ENCODE assay signal across 8 mouse cellular contexts in the genomic region with DNA sequence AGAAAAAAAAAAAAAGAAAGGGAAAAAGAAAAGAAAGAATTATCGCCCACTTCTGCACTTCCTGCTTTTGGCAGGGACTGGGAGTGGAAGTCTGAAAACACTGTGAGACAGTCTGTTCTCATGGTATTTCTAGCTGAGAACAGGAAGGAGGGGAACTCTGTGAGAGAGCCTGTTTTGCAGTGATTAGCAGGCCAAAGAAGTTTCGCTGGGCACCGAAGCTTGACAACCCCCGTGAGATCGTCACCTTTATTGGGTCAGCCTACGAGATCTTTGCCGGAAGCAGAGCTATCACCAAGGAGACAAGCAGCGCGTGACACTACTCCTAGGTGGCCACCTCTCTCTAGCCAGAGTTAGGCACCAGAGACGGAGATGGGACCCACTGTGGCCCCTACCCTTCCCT.
DNase-seq lines count a peak whose midpoint lies in the region; ATAC-seq and TF ChIP-seq lines count a peak whose summit lies in the region.

No protein-coding gene starts in this region.

- H3K4me3 ChIP-seq in kidney, adult 2 months (ENCODE audit: insufficient read depth, low read depth, low read length), result peak overlapping the region; percentile 27
- H3K4me3 ChIP-seq in heart, embryonic 12.5 days, result no peak overlapping the region
- H3K4me3 ChIP-seq in liver, embryonic 12.5 days, result no peak overlapping the region

- no peak overlapping the region for H3K9ac ChIP-seq in heart, embryonic 12.5 days
- no peak overlapping the region for H3K9ac ChIP-seq in liver, embryonic 12.5 days

- intact Hi-C loops in gastrocnemius, postnatal 36 days (cut with DNase I), result no loop called here

- H3K4me1 ChIP-seq in kidney, adult 2 months (ENCODE audit: control insufficient read depth, insufficient read depth, low read length), result peaks cover 3% of the 10 kb centered on the region; the same call in 1 of the 2 replicates
- H3K4me1 ChIP-seq in heart, embryonic 12.5 days (replicated peaks), result peaks cover 10% of the 10 kb centered on the region; the same call in 1 of the 2 replicates
- peaks cover 12% of the 10 kb centered on the region for H3K4me1 ChIP-seq in liver, embryonic 12.5 days

- H3K27ac ChIP-seq in kidney, adult 2 months (ENCODE audit: insufficient read depth, low read depth, low read length), result no peak overlapping the region
- H3K27ac ChIP-seq in heart, embryonic 12.5 days (ENCODE audit: poor library complexity, severe bottlenecking), result peak overlapping the region; percentile 44
- no peak overlapping the region for H3K27ac ChIP-seq in liver, embryonic 12.5 days

- H3K9me3 ChIP-seq in heart, embryonic 12.5 days (replicated peaks), result no peaks in the 10 kb centered on the region
- H3K9me3 ChIP-seq in liver, embryonic 12.5 days (replicated peaks), result no peaks in the 10 kb centered on the region

- no peaks in the 10 kb centered on the region for H3K36me3 ChIP-seq in kidney, adult 2 months (ENCODE audit: control insufficient read depth, insufficient read depth, low read length)
- no peaks in the 10 kb centered on the region for H3K36me3 ChIP-seq in heart, embryonic 12.5 days
- H3K36me3 ChIP-seq in liver, embryonic 12.5 days, result no peaks in the 10 kb centered on the region

- peak overlapping the region; percentile 33 for H3K4me2 ChIP-seq in heart, embryonic 12.5 days
- peak overlapping the region; percentile 40 for H3K4me2 ChIP-seq in liver, embryonic 12.5 days

- DNase-seq in kidney, adult 2 months, result peak; percentile 26
- no peak for DNase-seq in kidney, adult 18-20 months
- DNase-seq in MEL-GATA-1-ER (ENCODE audit: extremely low read depth, low read depth) (peak; percentile 84), adipocyte (ENCODE audit: low spot score) (no peak)
- DNase-seq in spleen, postnatal 36 days (ENCODE audit: low spot score in 2 of 2), result peak; percentile 85 to 88
- no peak for DNase-seq in gastrocnemius, postnatal 36 days

- WGBS in kidney, adult 2 months, result 17% methylated on average over 10 of the region's 10 CpGs
- 38% methylated on average over 10 of the region's 10 CpGs for WGBS in heart, embryonic 12.5 days
- 15% methylated on average over 10 of the region's 10 CpGs for WGBS in liver, embryonic 12.5 days (ENCODE audit: insufficient replicate concordance)

- TF ChIP-seq POLR2A in kidney, adult 2 months (IDR thresholded peaks at IDR 0.05; ENCODE audit: low read depth, low read length), result no peak

- H3K27me3 ChIP-seq in kidney, adult 2 months (replicated peaks; ENCODE audit: control insufficient read depth, insufficient read depth, low read length), result no peaks in the 10 kb centered on the region
- H3K27me3 ChIP-seq in heart, embryonic 12.5 days (replicated peaks), result no peaks in the 10 kb centered on the region
- no peaks in the 10 kb centered on the region for H3K27me3 ChIP-seq in liver, embryonic 12.5 days (replicated peaks)

- ATAC-seq in heart, embryonic 12.5 days (ENCODE audit: insufficient number of reproducible peaks, low FRiP score), result no peak
- no peak for ATAC-seq in liver, embryonic 12.5 days

- TF ChIP-seq CTCF in kidney, adult 2 months (conservative IDR thresholded peaks at IDR 0.05; ENCODE audit: insufficient read depth, insufficient read length, low read depth, low read length), result no peak

Comparison
In these comparisons a context has a peak if more than half of its experiments do, and no peak if none do; other contexts are left out.
1. DNase-seq: peak in kidney, adult 2 months (single experiment), MEL-GATA-1-ER (single experiment) and spleen, postnatal 36 days (2 of 2); none in kidney, adult 18-20 months (single experiment), adipocyte (single experiment) and gastrocnemius, postnatal 36 days (0 of 2).